Mouse (Mus musculus): Measurements from ENCODE around the gene Gm20388. TPM values are rescaled to one million over a fixed set of nuclear protein-coding genes. Genes with fewer than 3 reads are reported as not detected.
A peak's percentile ranks its signal among the peaks of the same experiment; 100 is the strongest.
"Not testable (repeated sequence)": the region's sequence is repeated elsewhere in the genome, so short reads cannot be mapped to it uniquely, and the experiment has no call there.

Gm20388 gene
- polyA plus RNA-seq, 1 experiment from 2014 or later: not detected

DNA sequence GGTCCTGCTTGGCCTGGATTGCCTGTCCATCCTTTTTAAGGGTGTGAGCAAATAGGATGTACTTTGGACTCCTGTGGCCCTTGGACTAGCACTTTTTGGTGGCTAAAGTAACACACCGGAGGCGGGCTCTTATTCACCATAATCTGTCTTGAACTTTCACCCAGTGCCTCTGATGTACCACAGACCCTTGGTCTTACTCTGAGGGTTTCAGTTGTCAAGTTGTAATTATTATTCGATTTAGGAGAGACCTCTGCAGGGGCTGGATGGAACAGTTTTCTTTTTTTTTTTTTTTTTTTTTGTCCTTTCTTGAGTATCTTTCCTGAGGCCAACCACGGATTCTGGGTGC is 3532.9 kb downstream of the Gm20388 start:
- 8% methylated on average over 4 of the region's 4 CpGs for WGBS
- Histone ChIP-seq H3K4me1 (replicated peaks; ENCODE audit: control insufficient read depth, insufficient read depth, low read length) (no peaks in the 10 kb centered on the region), H3K27me3 (replicated peaks; ENCODE audit: control insufficient read depth, insufficient read depth, low read length) (no peaks in the 10 kb centered on the region), H3K27ac (ENCODE audit: low read depth, low read length) (peak overlapping the region; percentile 68; the same call in 1 of the 2 replicates), H3K4me3 (ENCODE audit: low read depth, low read length) (peak overlapping the region; percentile 74), H3K9me3 (ENCODE audit: control insufficient read depth) (no peaks in the 10 kb centered on the region), H3K4me2 (replicated peaks; ENCODE audit: low read depth) (peak overlapping the region; percentile 73), H3K36me3 (ENCODE audit: control insufficient read depth, insufficient read depth) (no peaks in the 10 kb centered on the region), H3K9ac (ENCODE audit: low read depth, low read length) (peak overlapping the region; percentile 75)
- ATAC-seq: peak; percentile 11; the same call in 1 of the 2 replicates
- no peak for TF ChIP-seq CTCF (IDR thresholded peaks at IDR 0.05; ENCODE audit: low read depth)

DNA sequence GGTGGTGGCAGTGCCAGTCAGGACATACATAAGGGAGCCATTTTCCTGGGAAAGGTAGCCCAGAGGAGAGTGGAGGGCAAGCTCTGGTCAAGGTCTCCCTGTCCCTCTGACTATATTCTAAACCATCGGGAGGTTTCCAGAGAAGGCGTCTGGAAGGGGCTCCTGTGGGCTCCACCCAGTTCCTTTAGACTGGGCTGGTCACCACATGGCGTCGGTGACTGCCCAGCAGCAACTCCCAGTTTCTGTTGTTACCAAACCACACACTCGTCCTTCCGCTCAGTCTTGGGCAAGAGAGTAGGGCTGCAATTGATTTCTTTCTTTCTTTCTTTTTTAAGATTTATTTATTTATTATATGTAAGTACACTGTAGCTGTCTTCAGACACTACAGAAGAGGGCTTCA is 3533.5 kb downstream of the Gm20388 start:
- Histone ChIP-seq H3K9ac (ENCODE audit: low read depth, low read length) (no peak overlapping the region), H3K27ac (ENCODE audit: low read depth, low read length) (no peak overlapping the region), H3K27me3 (replicated peaks; ENCODE audit: control insufficient read depth, insufficient read depth, low read length) (no peaks in the 10 kb centered on the region), H3K36me3 (ENCODE audit: control insufficient read depth, insufficient read depth) (no peaks in the 10 kb centered on the region), H3K4me1 (replicated peaks; ENCODE audit: control insufficient read depth, insufficient read depth, low read length) (no peaks in the 10 kb centered on the region), H3K4me2 (replicated peaks; ENCODE audit: low read depth) (peak overlapping the region; percentile 73; the same call in 1 of the 2 replicates), H3K9me3 (ENCODE audit: control insufficient read depth) (no peaks in the 10 kb centered on the region), H3K4me3 (ENCODE audit: low read depth, low read length) (no peak overlapping the region)
- no peak for TF ChIP-seq CTCF (IDR thresholded peaks at IDR 0.05; ENCODE audit: low read depth)
- ATAC-seq: no peak
- 76% methylated on average over 6 of the region's 6 CpGs for WGBS

GRCm38 (mm10) chr8:123445981-123446380 is 3535.3 kb downstream of the Gm20388 start:
- Histone ChIP-seq H3K4me2 (replicated peaks; ENCODE audit: low read depth) (no peak overlapping the region), H3K4me3 (ENCODE audit: low read depth, low read length) (no peak overlapping the region), H3K4me1 (replicated peaks; ENCODE audit: control insufficient read depth, insufficient read depth, low read length) (no peaks in the 10 kb centered on the region), H3K27ac (ENCODE audit: low read depth, low read length) (no peak overlapping the region), H3K36me3 (ENCODE audit: control insufficient read depth, insufficient read depth) (no peaks in the 10 kb centered on the region), H3K27me3 (replicated peaks; ENCODE audit: control insufficient read depth, insufficient read depth, low read length) (no peaks in the 10 kb centered on the region), H3K9me3 (ENCODE audit: control insufficient read depth) (no peaks in the 10 kb centered on the region), H3K9ac (ENCODE audit: low read depth, low read length) (no peak overlapping the region)
- peak; percentile 66 for ATAC-seq
- WGBS: 70% methylated on average over 10 of the region's 10 CpGs
- TF ChIP-seq CTCF (IDR thresholded peaks at IDR 0.05; ENCODE audit: low read depth): no peak

DNA sequence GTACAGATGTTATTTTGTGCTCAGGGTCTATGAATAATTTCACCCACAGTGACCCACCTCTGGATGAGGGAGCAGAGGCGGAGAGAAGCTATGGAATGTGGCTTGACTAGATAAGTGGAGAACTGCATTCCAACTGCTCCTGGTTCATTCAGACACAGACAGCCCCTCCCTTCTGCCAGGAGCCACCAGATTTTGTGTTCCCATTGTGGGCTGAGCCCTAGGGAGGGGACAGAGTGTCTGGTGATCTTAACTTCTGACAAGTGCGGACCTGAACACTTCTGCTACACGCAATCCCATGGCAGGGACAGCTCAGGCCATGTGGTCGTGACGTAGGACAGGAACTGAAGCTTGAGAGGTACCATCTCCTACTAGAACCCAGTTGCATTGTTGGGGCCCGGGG is 3536.2 kb downstream of the Gm20388 start:
- H3K9ac ChIP-seq (ENCODE audit: low read depth, low read length): no peak overlapping the region
- H3K4me3 ChIP-seq (ENCODE audit: low read depth, low read length): no peak overlapping the region
- H3K4me1 ChIP-seq (replicated peaks; ENCODE audit: control insufficient read depth, insufficient read depth, low read length): no peaks in the 10 kb centered on the region
- H3K4me2 ChIP-seq (replicated peaks; ENCODE audit: low read depth): no peak overlapping the region
- H3K9me3 ChIP-seq (ENCODE audit: control insufficient read depth): no peaks in the 10 kb centered on the region
- H3K27ac ChIP-seq (ENCODE audit: low read depth, low read length): no peak overlapping the region
- no peak for ATAC-seq
- no peaks in the 10 kb centered on the region for H3K27me3 ChIP-seq (replicated peaks; ENCODE audit: control insufficient read depth, insufficient read depth, low read length)
- no peaks in the 10 kb centered on the region; the same call in 1 of the 2 replicates for H3K36me3 ChIP-seq (ENCODE audit: control insufficient read depth, insufficient read depth)
- WGBS: 75% methylated on average over 6 of the region's 6 CpGs
- no peak for TF ChIP-seq CTCF (IDR thresholded peaks at IDR 0.05; ENCODE audit: low read depth)

DNA sequence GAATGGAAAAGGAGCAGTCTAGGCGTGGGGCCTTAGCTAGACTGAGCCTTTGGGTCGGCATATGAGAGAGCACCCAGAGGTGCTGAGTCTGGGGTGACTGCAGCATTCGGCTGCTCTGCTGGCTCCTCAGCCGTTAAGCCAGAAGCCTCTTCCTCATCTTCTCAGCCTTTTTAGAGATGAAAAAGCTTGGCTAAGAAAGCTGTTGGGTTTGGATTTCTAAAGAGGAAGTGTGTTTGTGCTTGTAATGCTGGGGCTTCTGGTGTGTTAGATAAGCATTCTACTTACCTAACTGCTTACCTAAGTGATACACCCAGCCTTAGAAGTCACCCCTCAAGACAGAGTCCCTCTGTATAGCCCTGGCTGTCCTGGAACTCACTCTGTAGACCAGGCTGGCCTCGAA is 3540.1 kb downstream of the Gm20388 start:
- Histone ChIP-seq H3K27me3 (replicated peaks; ENCODE audit: control insufficient read depth, insufficient read depth, low read length) (no peaks in the 10 kb centered on the region), H3K9me3 (ENCODE audit: control insufficient read depth) (no peaks in the 10 kb centered on the region), H3K4me2 (replicated peaks; ENCODE audit: low read depth) (no peak overlapping the region), H3K27ac (ENCODE audit: low read depth, low read length) (no peak overlapping the region), H3K4me1 (replicated peaks; ENCODE audit: control insufficient read depth, insufficient read depth, low read length) (no peaks in the 10 kb centered on the region), H3K9ac (ENCODE audit: low read depth, low read length) (no peak overlapping the region), H3K4me3 (ENCODE audit: low read depth, low read length) (no peak overlapping the region), H3K36me3 (ENCODE audit: control insufficient read depth, insufficient read depth) (peaks cover 33% of the 10 kb centered on the region)
- ATAC-seq: no peak
- TF ChIP-seq CTCF (IDR thresholded peaks at IDR 0.05; ENCODE audit: low read depth): no peak
- 89% methylated on average over 5 of the region's 5 CpGs for WGBS

DNA sequence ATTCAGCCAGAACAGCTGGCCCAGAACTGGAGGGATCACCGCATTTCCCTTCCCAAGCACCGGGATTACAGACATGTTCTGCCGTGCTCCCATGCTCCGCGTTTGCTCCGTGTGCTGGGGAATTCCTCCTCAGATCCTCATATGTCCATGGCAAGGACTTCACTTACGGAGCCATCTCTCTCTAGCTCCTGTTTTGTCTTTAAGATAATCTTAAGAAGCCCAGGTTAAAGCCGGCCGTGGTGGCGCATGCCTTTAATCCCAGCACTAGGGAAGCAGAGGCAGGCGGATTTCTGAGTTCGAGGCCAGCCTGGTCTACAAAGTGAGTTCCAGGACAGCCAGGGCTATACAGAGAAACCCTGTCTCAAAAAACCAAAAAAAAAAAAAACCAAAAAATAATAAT is 3541.1 kb downstream of the Gm20388 start:
- H3K4me3 ChIP-seq (ENCODE audit: low read depth, low read length); H3K27ac ChIP-seq (ENCODE audit: low read depth, low read length); H3K4me2 ChIP-seq (replicated peaks; ENCODE audit: low read depth); H3K9me3 ChIP-seq (ENCODE audit: control insufficient read depth); ATAC-seq; H3K9ac ChIP-seq (ENCODE audit: low read depth, low read length); H3K4me1 ChIP-seq (replicated peaks; ENCODE audit: control insufficient read depth, insufficient read depth, low read length); H3K27me3 ChIP-seq (replicated peaks; ENCODE audit: control insufficient read depth, insufficient read depth, low read length): not testable (repeated sequence)
- WGBS: 91% methylated on average over 12 of the region's 12 CpGs
- H3K36me3 ChIP-seq (ENCODE audit: control insufficient read depth, insufficient read depth): peaks cover 42% of the 10 kb centered on the region

DNA sequence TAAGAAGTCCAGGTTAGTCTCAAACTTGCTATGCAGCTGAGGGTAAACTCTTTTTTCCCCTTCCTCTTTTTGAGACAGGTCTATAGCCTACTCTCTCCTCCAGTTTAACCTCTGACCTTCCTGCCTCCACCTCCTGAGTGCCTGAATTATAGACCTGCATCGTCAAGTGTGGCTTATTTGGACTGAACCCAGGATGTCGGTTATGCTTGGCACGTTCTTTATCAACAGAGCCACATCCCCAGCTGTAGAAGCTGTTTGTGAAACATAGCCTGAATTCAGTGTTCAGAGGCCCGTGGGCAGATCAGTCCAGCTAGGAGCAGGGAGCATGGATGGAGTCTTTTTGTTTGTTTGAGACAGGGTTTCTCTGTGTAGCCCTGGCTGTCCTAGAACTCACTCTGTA is 3541.5 kb downstream of the Gm20388 start:
- H3K4me1 ChIP-seq (replicated peaks; ENCODE audit: control insufficient read depth, insufficient read depth, low read length): no peaks in the 10 kb centered on the region
- no peak overlapping the region for H3K4me3 ChIP-seq (ENCODE audit: low read depth, low read length)
- ATAC-seq: no peak
- no peaks in the 10 kb centered on the region for H3K27me3 ChIP-seq (replicated peaks; ENCODE audit: control insufficient read depth, insufficient read depth, low read length)
- H3K36me3 ChIP-seq (ENCODE audit: control insufficient read depth, insufficient read depth): peaks cover 42% of the 10 kb centered on the region
- 76% methylated on average over 4 of the region's 4 CpGs for WGBS
- H3K9me3 ChIP-seq (ENCODE audit: control insufficient read depth): no peaks in the 10 kb centered on the region
- no peak overlapping the region for H3K4me2 ChIP-seq (replicated peaks; ENCODE audit: low read depth)
- TF ChIP-seq CTCF (IDR thresholded peaks at IDR 0.05; ENCODE audit: low read depth): no peak
- H3K9ac ChIP-seq (ENCODE audit: low read depth, low read length): no peak overlapping the region
- H3K27ac ChIP-seq (ENCODE audit: low read depth, low read length): no peak overlapping the region
